Mouse (Mus musculus) monocyte, adult 5-6 weeks (primary cell): ENCODE measurements around the gene Artn. TPM values are rescaled to one million over a fixed set of nuclear protein-coding genes. Genes with fewer than 3 reads are reported as not detected.
A peak's percentile ranks its signal among the peaks of the same experiment; 100 is the strongest.

ENCODE experiments used
- ATAC-seq: fragments of 153-309, 156-312 bp; replicated peaks from 2 replicates; pipeline ENCODE4 v1.8.0; 2017; ENCODE audit warnings: mild to moderate bottlenecking; ENCODE audit not compliant: low TSS enrichment, insufficient number of reproducible peaks, severe bottlenecking, poor library complexity, low FRiP score
- total RNA-seq: library from RNA; stranded (forward); fragments of 200-1000, 200-491, 200-594 nt; gene quantifications from 3 replicates; pipeline ENCODE4 v1.2.3, GENCODE M21; 2017

Gene Artn
- total RNA-seq, 1 experiment from 2014 or later = not detected

DNA sequence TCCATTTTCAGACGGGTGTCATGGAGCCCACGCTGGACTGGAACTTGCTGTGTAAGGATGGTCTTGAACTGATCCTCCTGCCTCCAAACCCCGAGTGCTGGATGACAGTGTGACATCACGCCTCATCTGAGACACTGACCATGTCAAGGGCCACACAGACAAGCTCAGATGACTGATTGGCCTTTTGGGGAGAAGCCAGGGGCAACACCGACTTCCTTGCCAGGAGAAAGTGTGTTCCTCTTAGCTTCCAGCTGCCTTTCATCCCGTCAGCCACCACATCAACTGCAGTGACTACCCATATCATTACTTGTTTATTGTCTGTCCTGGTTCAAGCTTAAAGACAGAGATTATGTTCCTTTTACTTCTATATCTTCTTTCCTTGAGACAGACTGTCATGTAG is 4.6 kb downstream of the Artn start:
- no peak for ATAC-seq

DNA sequence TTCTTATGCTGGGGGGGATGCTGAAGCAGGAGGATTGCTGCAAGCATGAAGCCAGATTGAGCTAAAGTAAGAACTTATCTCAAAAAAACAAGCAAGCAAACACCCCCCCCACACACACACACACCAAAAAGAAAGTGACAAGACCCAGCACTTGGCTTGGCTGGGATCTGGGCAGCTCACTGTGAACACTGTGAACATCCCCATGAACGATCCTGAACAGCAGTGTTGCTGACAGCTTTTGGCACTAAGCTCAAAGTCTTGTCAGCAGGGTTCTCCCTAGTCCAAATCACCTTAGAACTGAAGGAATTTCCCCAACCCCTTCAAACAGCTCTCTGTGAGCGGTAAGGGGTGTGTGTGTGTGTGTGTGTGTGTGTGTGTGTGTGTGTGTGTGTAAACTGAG is 6.1 kb downstream of the Artn start:
- ATAC-seq = no peak

DNA sequence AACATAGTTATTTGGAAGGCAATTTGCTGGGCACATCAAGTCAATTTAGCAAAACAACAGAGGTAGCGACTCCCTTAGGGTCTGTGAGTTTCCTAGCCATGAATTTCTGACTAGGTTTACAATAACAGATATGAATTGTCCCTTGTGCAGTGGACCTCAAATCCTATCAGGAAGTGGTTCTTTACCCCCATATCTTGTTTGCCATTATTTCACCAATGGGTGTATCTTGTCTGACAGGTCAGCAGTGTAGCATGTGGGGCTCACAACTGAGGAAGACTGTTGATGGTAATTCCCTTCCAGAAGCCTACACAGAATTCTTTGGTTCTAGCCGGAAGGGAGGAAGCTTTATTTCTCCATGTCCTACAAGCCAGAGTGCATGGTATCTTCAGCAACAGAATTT is 8.2 kb downstream of the Artn start:
- no peak for ATAC-seq

DNA sequence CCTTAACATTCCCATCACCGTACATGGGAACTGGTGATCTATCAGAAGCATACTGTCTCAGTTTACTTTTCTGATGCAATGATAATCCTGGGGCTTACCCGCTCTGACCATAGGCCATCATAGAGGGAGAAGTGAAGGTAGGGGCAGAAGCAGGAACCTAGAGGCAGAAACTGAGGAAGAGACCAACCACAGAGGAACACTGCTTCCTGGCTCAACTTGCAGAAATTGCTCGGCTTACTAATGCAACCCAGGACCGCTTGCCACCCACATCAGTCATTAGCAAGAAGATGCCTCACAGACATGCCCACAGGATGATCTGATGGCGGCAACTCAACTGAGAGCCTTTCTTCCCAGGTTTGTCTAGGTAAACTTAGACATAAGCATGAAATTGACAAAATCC is 10.8 kb downstream of the Artn start:
- ATAC-seq = no peak

DNA sequence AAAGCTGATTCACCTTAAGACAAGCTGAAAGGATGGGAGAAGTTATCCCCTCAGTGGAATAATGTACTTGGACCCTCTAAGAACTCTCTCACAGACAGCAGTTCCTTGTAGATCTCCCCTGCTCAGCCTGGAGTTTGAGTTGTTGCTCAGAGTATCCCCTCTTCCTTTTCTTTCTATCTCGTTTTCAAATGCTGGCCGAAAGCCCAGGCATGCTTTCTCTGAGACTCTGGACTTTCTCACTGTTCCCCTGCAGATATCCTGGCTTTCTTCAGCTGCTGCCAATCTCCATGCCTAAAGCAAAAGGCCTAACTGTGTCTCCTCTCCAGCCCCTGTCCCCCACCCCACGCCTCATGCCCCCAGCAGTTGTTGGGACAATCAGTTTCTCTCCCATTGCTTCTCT is 11.3 kb downstream of the Artn start:
- ATAC-seq = no peak

DNA sequence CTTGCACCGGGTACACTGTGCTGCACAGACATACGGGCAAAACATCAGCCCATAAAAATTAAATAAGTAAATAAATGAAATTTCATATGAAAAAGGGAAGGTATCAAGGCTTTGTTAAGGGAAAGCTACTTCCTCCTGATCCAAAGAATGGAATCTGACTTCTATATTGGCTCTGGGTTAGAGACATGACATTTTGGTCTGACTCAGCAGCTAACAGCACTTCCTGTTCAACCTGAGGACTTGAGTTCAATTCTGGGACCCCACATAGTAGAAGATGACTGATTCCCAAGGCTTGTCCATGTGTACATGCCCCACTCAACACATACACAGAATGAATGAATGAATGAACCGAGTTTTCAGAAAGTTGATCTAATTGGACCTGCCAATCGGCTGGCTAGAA is 11.7 kb downstream of the Artn start:
- ATAC-seq = no peak

DNA sequence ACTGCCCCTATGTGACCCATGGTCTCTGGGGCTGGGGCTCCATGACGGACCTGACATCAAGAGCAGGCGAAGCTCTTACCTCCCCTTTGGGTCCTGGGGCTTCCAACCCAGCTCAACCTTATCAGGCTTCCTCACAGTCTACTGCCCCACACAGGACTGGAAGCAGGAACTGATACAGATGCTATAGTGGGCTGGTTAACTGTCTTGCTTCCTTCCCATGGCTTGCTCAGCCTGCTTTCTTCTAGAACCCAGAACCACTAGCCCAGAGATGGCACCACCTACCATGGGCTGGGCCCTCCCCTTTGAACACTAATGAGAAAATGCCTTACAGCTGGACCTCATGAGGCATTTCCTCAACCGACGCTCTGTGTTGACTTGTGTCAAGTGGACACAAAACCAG is 12.2 kb downstream of the Artn start:
- no peak for ATAC-seq

DNA sequence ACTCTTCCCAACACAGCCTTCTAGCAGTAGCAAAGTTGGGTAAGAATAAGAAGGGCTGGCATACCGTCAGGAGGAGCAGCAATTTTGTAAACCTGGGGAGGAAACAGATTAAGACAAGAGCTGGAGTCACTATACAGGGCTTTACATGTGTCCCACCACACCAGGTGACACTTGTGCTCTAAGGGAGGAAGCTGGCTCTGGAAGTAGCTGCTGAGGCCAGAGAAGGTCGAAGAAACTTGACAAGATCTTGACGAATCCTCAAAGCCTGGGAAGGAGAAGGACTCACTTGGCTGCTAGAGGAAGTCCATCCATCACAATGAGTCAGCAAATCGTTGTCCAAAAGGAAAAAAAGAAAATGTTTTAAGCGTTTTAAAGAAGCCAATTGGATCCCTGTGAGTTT is 13.2 kb downstream of the Artn start:
- no peak for ATAC-seq

DNA sequence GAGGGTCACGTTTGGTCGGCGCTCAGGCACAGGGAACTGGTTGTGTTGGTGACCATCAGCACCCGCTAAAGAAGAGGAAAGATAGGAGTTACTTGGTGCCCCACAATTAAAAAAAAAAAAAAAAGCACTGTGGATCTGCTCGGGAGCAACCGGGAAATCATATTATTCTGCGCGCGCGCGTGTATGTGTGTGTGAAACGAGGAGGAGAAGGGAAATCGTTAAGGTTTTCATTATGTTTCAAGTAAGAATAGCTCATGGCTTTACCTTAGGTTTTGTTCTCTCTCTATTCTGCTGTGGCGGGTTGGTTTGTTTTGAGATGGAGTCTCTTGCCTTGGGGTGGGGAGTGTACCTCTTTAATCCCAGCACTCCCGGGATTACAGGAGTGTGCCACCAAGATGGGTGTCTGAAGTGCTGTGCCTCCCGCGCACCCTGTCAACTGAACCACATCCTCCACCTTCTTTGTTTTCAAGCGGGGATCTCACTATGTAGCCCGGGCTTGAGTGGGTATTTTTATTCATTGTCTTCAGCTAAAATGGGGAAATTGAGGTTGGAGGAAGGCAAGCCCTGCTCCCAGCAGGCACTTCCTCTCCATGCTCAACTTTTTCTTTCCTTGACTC is 14.0 kb downstream of the Artn start:
- ATAC-seq = no peak

DNA sequence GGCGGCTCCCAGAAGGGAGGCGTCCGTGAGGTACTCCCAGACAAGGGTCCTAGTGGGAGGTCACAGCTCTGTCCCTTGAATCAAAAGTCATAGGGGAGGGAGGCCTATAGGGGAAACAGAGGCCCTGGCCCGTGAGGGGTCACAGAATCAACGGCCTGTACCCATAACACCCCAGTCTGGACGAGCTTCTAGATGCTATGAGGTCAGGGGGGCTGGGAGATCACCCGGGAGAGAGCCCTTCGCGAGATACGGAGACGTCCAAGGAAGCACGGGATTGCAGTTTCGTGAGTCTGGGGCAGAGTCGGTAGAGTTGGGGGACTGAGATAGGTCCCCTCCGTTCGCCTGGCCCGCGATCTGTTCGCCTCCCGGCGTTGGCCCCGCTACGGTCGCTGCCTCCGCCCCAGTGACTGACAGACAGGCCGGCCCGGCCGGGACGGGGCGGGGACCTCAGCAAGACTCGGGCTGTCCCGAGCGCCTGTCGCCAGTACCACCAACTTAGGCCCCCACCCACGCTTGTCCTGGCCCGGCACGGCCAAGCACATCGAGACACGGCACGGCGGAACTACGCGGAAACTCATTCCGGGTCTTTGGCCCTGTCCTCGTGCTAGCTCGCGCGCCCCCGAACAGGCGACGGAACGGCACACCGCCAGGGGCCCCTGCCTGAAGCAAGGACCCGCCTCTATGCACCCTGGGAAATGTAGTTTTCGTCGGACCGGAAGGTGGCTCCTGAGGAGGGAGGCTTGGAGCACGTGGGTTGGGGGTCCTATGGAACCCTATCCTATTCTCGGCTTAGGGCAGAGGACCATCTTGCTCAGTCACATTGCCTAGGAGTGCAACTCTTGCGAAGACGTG is 14.7 kb downstream of the Artn start, which contains the start of gene Ipo13:
Ipo13 (minus strand) TSS at position 409 of the 852 bp plus-strand sequence.
- ATAC-seq = peak; percentile 87

DNA sequence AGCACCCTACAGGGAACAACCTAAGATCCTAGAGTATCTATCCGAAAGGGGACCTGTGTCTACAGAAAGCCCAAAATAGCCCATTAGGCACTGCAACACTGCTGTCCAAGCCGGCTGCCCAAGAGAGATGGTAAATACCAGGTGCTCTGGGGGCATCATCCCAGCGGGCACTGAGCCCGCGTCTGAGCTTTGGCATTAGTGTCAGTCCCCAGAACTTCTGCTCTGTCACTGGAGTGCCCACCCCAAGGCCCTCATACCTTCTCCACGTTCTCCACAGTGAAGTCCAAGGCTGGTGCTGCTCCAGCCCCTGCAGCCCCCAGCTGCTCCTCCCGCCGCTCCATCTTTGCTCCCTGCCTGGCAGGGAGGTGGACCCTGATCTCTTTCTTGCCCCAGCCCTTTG is 15.5 kb downstream of the Artn start:
- ATAC-seq = no peak

DNA sequence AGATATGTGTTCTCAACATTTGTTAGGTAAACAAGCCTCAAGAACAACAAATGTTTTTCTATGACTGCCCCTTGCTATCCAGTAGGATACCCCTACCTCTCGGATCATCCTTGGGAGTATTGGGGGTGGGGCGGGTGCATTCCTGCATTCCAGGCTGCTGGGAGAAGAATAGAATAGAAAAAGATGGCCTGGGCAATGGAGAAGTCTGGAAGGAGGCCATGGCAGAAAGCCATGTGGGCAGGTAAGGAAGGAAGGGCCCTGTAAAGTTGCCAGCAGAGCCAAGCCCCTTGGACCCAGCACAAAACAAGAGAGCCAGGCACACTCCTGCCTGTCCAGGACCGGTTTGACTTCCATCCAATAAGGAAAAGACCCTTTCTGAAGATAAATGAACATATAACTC is 16.1 kb downstream of the Artn start:
- no peak for ATAC-seq

DNA sequence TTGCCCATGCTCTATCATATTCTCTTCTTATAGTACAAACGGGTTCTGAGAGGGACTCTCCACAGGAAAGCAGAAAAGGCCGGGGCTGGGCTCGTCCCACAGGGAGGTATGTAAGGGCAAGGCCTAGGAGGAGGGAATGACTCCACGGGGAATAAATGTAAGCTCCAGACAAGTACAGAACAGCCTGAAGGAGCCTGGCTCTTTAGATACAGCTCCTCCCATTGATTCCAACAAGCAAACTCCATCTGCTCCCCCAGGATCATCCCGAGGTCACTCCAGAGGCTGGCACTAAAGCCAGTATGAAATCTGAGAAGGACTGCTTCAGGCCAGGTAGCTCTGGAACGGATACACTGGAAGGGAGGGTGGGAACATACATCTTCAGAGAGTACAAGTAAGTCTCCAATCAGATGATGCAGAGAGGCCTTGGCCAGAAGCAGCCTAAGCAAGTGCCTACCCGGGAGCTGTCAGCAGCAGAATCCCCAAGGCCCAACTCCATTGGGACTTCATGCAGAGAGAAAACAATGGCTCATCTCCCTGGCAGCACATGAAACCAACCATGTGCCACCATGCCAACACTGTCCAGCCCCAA is 16.8 kb downstream of the Artn start:
- no peak for ATAC-seq

DNA sequence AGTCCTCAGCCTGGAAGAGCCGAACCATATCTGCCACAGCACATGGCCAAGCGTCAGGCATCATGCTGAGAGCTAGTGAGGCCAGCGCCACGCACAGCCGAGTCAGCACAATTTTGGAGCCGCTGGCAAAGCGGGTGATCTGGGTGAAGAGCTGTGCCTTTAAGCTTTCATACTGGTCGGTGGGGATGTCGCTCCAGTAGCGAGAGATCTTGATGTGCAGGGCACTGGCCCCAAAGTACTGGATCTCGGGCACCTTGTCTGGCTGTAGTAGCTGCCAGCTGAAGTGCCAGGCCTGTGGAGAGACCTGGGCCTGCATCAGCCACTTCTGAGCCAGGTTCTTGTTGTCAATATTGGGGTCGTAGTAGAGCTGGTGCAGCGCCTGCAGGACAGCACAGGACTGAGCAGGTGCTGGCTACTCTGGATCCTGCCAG is 17.4 kb downstream of the Artn start:
- ATAC-seq = no peak

DNA sequence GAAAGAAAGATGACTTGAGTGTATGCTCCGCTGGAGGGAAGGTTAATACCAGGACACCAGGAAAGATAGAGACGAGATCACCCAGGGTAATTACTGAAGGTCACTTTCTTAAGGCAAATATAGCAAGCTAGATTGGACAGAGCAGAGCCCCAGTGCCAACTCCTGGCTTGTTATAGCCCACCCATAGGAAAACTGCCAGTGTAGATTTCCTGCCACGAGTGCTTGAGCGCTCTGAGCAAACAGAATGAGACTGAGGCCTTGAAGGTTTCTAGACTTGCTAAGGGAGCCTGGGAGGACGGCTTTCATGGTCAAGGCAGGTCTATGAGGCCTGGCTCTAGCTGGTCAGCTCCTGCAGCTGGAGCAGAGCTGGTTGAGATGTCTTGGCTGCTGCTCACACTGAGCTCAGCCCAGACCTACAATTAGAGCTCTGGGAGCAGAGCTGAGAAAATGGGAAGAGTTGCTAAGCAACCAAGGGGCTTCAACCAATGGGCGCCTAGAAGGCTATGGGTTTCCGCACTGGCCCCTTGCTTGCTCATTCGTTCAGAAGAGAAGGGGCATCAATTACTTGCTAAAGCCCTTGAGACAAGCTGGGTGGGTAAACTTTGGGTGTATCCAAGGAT is 20.6 kb downstream of the Artn start:
- ATAC-seq = no peak

DNA sequence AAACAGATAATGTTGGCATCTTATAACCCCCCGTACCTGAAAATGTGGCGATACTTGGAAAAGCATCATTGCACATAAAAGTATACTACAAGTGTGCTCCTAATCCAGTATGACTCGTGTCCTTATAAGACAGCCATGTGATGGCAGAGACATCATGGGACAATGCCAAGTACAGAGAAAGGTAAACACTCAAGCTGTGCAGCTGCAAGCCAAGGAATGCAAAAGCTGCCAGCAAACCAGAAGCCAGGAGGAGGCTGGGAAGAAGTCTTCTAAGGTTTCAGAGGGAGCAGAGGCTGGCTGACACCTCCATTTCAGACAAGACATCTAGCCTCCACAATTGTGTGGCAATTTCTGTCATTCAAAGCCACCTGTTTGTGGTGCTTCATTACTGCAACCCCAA is 23.4 kb downstream of the Artn start:
- ATAC-seq = no peak

DNA sequence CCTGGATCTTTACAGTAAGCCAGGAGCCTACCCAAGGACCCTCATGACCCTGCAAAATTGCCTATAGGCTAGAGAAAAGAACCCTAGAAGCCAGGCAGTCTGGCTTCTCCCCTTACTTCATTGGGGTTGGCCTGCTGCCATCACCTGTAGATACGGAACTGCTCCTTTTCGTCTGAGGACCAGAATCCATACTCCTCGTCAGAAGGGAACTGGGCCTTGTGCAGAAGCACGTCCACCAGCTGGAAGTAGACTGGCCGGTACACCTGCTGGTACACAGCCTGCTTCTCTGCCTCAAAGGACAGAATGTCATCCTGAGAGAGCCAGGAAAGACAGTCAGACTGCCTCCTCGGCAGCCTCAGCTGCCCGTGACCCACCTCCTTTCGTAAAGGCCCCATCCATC is 24.8 kb downstream of the Artn start:
- ATAC-seq = no peak

DNA sequence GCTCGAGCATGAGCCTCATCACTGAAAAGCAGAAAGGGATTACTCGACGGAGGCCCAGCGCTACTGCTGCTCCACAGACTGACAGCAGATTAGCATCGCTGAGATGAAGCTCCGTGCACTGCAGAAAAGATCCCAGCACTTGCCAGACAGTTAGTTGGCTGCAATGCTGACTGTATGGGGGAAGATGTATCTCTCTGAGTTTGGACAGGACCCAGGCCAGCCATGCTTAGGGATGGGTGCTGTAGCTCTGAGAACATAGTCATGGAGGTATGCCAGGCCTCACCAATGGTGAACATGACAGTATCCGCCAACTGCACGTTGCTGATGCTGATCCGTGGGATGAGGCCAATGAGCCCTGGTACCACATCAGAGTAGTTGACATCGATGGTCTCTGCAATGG is 25.5 kb downstream of the Artn start:
- ATAC-seq = no peak

DNA sequence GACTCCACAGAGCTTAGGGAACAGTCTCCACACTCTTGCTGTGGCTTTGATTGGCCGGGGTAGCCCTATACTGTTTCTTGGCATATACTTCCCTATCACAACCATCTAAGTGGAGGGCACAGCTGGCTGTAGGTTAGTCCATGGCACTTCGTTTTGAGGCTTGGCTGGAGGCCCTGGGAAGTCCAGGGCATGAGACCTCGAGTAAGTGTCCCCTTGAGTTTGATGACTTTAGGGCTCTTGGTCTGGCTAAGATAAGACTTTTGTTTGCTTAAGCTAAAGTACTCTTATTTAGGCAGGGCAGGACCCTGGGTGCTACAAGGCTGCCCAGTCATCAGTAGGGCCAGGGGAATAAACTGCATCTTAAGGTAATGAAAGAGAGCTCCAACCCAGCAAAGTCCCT is 31.5 kb downstream of the Artn start:
- no peak for ATAC-seq

DNA sequence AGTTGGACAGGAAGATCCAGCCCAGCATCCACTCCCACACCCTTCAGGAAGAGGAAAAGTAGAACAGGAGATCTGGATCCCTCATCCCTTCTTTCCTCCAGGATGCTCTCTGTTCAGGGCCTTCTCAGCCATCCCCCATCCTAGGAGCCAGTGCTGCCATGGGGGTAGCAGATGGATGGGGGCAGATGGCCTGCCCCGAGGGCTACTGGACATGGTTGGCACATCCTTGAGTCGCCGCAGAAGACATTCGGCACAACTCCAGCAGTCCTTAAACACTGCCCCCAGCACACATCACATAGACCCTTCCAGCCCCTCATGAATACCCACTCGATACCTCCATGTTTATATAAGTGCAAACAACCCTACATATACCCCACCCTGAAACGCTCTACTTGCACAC is 33.5 kb downstream of the Artn start:
- no peak for ATAC-seq
